ENCODE assay signal across 10 mouse cellular contexts in genomic region chr2:149828911-149829310, GRCm38 (mm10). TPM values are rescaled to one million over a fixed set of nuclear protein-coding genes. Genes with fewer than 3 reads are reported as not detected.
DNase-seq lines count a peak whose midpoint lies in the region; ATAC-seq lines count a peak whose summit lies in the region.
"Had no signal": no experiment of that assay in that cellular context is flagged by ENCODE, and none has a peak within 500 bp of the region (broad histone marks: within the 10 kb centered on the region; RNA-seq: fewer than 3 reads in every experiment).

Syndig1 (plus strand) TSS chr2:149829211.

- no peak for DNase-seq in heart, adult 18-20 months
- DNase-seq in hindbrain, embryonic 14.5 days (ENCODE audit: low spot score) = no peak
- no peak for DNase-seq in liver, embryonic 13.5 days
- DNase-seq in cerebellum, postnatal 4 days (ENCODE audit: low spot score in 2 of 2) = no peak
- no peak for DNase-seq in thymus, postnatal 0 days (ENCODE audit: low spot score)
- no peak for DNase-seq in kidney, postnatal 14 days
- DNase-seq: heart, adult 2 months had no signal

- H3K27ac ChIP-seq in heart, embryonic 15.5 days = no peak within 1 kb of the TSS
- no peak within 1 kb of the TSS for H3K27ac ChIP-seq in brown adipose tissue, adult 24 weeks (replicated peaks; ENCODE audit: low read depth, low read length)
- no peak within 1 kb of the TSS for H3K27ac ChIP-seq in hindbrain, embryonic 14.5 days
- H3K27ac ChIP-seq in liver, embryonic 13.5 days = no peak within 1 kb of the TSS
- H3K27ac ChIP-seq: heart, adult 2 months had no signal

- peaks cover 20% of the 10 kb centered on the region for H3K4me1 ChIP-seq in heart, embryonic 15.5 days (replicated peaks)
- H3K4me1 ChIP-seq in brown adipose tissue, adult 24 weeks (ENCODE audit: control insufficient read depth, insufficient read depth, insufficient read length, low read length) = no peaks in the 10 kb centered on the region
- 0 out of 2 replicates have a peak, but pooled peaks cover 4% of the 10 kb centered on the region for H3K4me1 ChIP-seq in hindbrain, embryonic 14.5 days (replicated peaks; ENCODE audit: control insufficient read depth, insufficient read depth, low read length)
- no peaks in the 10 kb centered on the region for H3K4me1 ChIP-seq in liver, embryonic 13.5 days (replicated peaks)

- peak within 1 kb of the TSS; percentile 60 for H3K4me3 ChIP-seq in heart, embryonic 15.5 days
- peak within 1 kb of the TSS; percentile 50 for H3K4me3 ChIP-seq in brown adipose tissue, adult 24 weeks (ENCODE audit: insufficient read depth, low read depth, low read length)
- peak within 1 kb of the TSS; percentile 61 for H3K4me3 ChIP-seq in hindbrain, embryonic 14.5 days (replicated peaks; ENCODE audit: low read length)
- peak within 1 kb of the TSS; percentile 27; the same call in 1 of the 2 replicates for H3K4me3 ChIP-seq in liver, embryonic 13.5 days (replicated peaks)

- no peak for ATAC-seq in heart, embryonic 15.5 days (replicated peaks; ENCODE audit: insufficient number of reproducible peaks, insufficient read depth, low FRiP score, low read depth)
- ATAC-seq in hindbrain, embryonic 14.5 days (ENCODE audit: low FRiP score) = no peak
- no peak for ATAC-seq in liver, embryonic 13.5 days (ENCODE audit: low read depth)

- H3K36me3 ChIP-seq in heart, embryonic 15.5 days = no peaks in the 10 kb centered on the region
- H3K36me3 ChIP-seq in hindbrain, embryonic 14.5 days (replicated peaks; ENCODE audit: control insufficient read depth, insufficient read depth) = no peaks in the 10 kb centered on the region
- H3K36me3 ChIP-seq in liver, embryonic 13.5 days = no peaks in the 10 kb centered on the region

- H3K4me2 ChIP-seq in heart, embryonic 15.5 days = peak within 1 kb of the TSS; percentile 97
- H3K4me2 ChIP-seq in hindbrain, embryonic 14.5 days (replicated peaks) = peak within 1 kb of the TSS; percentile 97
- H3K4me2 ChIP-seq in liver, embryonic 13.5 days = peak within 1 kb of the TSS; percentile 47

- 75% methylated on average over 2 of the region's 2 CpGs for WGBS in heart, embryonic 15.5 days
- 85% methylated on average over 2 of the region's 2 CpGs for WGBS in hindbrain, embryonic 14.5 days
- 44% methylated on average over 2 of the region's 2 CpGs for WGBS in liver, embryonic 13.5 days (ENCODE audit: insufficient replicate concordance)

- no peak within 1 kb of the TSS for H3K9ac ChIP-seq in heart, embryonic 15.5 days
- peak within 1 kb of the TSS; percentile 77 for H3K9ac ChIP-seq in hindbrain, embryonic 14.5 days
- no peak within 1 kb of the TSS for H3K9ac ChIP-seq in liver, embryonic 13.5 days

- H3K27me3 ChIP-seq in heart, embryonic 15.5 days = peaks cover 46% of the 10 kb centered on the region
- H3K27me3 ChIP-seq in hindbrain, embryonic 14.5 days (ENCODE audit: control insufficient read depth, insufficient read depth, low read length) = peaks cover 21% of the 10 kb centered on the region
- H3K27me3 ChIP-seq in liver, embryonic 13.5 days = peaks cover 43% of the 10 kb centered on the region

- no peaks in the 10 kb centered on the region for H3K9me3 ChIP-seq in heart, embryonic 15.5 days (replicated peaks)
- H3K9me3 ChIP-seq in hindbrain, embryonic 14.5 days (ENCODE audit: control insufficient read depth, low read length) = no peaks in the 10 kb centered on the region
- no peaks in the 10 kb centered on the region for H3K9me3 ChIP-seq in liver, embryonic 13.5 days (replicated peaks)

RNA-seq across cellular contexts. Expression of gene Syndig1, which starts in this region (rescaled TPM):
- 2.7 and 2.9 TPM in 2 replicates for polyA plus RNA-seq in heart, embryonic 15.5 days (2015; fragmentation: Nextera tagmentation; extraction: Ambion mirVana)
- under 1 TPM in 1 of 2 experiments, not detected in 1; 0.32 TPM for total RNA-seq in heart, adult 18-20 months (2021)
- 1.2 TPM in 1 of 2 replicates, not detected in the other for polyA plus RNA-seq in brown adipose tissue, adult 24 weeks (2012; ENCODE audit: insufficient read depth, insufficient read length, missing spikeins)
- 54.4 and 56.0 TPM in 2 replicates for polyA plus RNA-seq in hindbrain, embryonic 14.5 days (2014; fragmentation: Nextera tagmentation; extraction: Ambion mirVana)
- polyA plus RNA-seq in liver, embryonic 13.5 days (2015; fragmentation: Nextera tagmentation; extraction: Ambion mirVana) = 0.38 and 0.50 TPM in 2 replicates
- 0.15 and 0.23 TPM in 2 replicates for polyA plus RNA-seq in thymus, postnatal 0 days (2015; fragmentation: Nextera tagmentation; extraction: Ambion mirVana)
- total RNA-seq: neutrophil, adult 5-6 weeks had no signal

Comparison
In these comparisons a context has a peak if more than half of its experiments do, and no peak if none do; other contexts are left out.
1. RNA of gene Syndig1 (polyA plus RNA-seq): 54.4 to 56.0 TPM in hindbrain, embryonic 14.5 days; 2.7 to 2.9 TPM in heart, embryonic 15.5 days, 1.2 TPM in brown adipose tissue, adult 24 weeks, 0.38 to 0.50 TPM in liver, embryonic 13.5 days and 0.15 to 0.23 TPM in thymus, postnatal 0 days; every median in the first group is over 10 times any median in the second.
2. H3K4me2 ChIP-seq: peak in every context shown above with its lines; median percentile 97 in heart, embryonic 15.5 days; 97 in hindbrain, embryonic 14.5 days; 47 in liver, embryonic 13.5 days.
3. Peak in every context shown above with its lines, with median percentiles within 50 percentile points of each other: H3K4me3 ChIP-seq.